Mouse (Mus musculus) MEL (cell line): Measurements from ENCODE around the gene Ugt1a6b. TPM values are rescaled to one million over a fixed set of nuclear protein-coding genes. Genes with fewer than 3 reads are reported as not detected.

ENCODE experiments used
- DNase-seq: peaks from one replicate; pipeline ENCODE4 v3.0.0; 2011; ENCODE audit warnings: low read depth, low spot score
- H3K27ac ChIP-seq: 2 replicates; pipeline ENCODE4 v1.5.1; 2012; ENCODE audit warnings: low read depth, mild to moderate bottlenecking, control low read depth, low read length, moderate library complexity; ENCODE audit not compliant: control insufficient read depth
- H3K27me3 ChIP-seq, 2 experiments: fragments of 150-350 bp in 1 of 2; sonication (generic) in 1 of 2; 2 replicates each; pipeline ENCODE4 v1.6.1; 2012; ENCODE audit warnings: low read length in 2 of 2, mild to moderate bottlenecking in 2 of 2, improper control_type of control experiment in 1 of 2, moderate library complexity in 1 of 2; ENCODE audit not compliant: insufficient read depth in 2 of 2, control insufficient read depth in 1 of 2
- H3K36me3 ChIP-seq, 2 experiments: 2 replicates each; pipeline ENCODE4 v1.6.1; 2012 to 2014; ENCODE audit warnings: low read length in 2 of 2, improper control_type of control experiment in 1 of 2, inconsistent platforms in 1 of 2, mild to moderate bottlenecking in 1 of 2; ENCODE audit not compliant: insufficient read depth in 2 of 2, control insufficient read depth in 1 of 2
- H3K4me1 ChIP-seq, 2 experiments: fragments of 150-350 bp in 1 of 2; sonication (generic) in 1 of 2; 2 replicates each; pipeline ENCODE4 v1.6.1; 2012; ENCODE audit warnings: low read length in 2 of 2, improper control_type of control experiment in 1 of 2, mild to moderate bottlenecking in 1 of 2; ENCODE audit not compliant: insufficient read depth in 2 of 2, control insufficient read depth in 1 of 2
- H3K4me3 ChIP-seq, 2 experiments: fragments of 150-350 bp in 1 of 2; sonication (generic) in 1 of 2; 2 replicates each; pipeline ENCODE4 v1.5.1; 2012; ENCODE audit warnings: low read depth in 2 of 2, low read length in 2 of 2, mild to moderate bottlenecking in 2 of 2, moderate library complexity in 2 of 2, control low read depth in 1 of 2, improper control_type of control experiment in 1 of 2; ENCODE audit not compliant: control insufficient read depth in 1 of 2, insufficient read depth in 1 of 2
- H3K79me2 ChIP-seq: 2 replicates; pipeline ENCODE4 v1.6.1; 2012; ENCODE audit warnings: mild to moderate bottlenecking, low read length, moderate library complexity; ENCODE audit not compliant: control insufficient read depth, poor library complexity, insufficient read depth
- H3K9ac ChIP-seq: 2 replicates; pipeline ENCODE4 v1.6.1; 2012; ENCODE audit warnings: low read depth, mild to moderate bottlenecking, control low read depth, low read length, moderate library complexity; ENCODE audit not compliant: control insufficient read depth, poor library complexity, severe bottlenecking
- H3K9me3 ChIP-seq: fragments of 150-350 bp; sonication (generic); replicated peaks from 2 replicates; pipeline ENCODE4 v1.6.1; 2012; ENCODE audit warnings: mild to moderate bottlenecking, low read length, improper control_type of control experiment, moderate library complexity; ENCODE audit not compliant: insufficient read depth
- BHLHE40 ChIP-seq: IDR thresholded peaks from 2 replicates; pipeline ENCODE4 v1.6.1; 2012; ENCODE audit warnings: low read depth, mild to moderate bottlenecking, inconsistent platforms, low read length, improper control_type of control experiment, borderline replicate concordance
- ELF1 ChIP-seq: IDR thresholded peaks from 2 replicates; pipeline ENCODE4 v1.6.1; 2014; ENCODE audit warnings: low read depth, mild to moderate bottlenecking, inconsistent platforms, low read length, improper control_type of control experiment, moderate library complexity
- EP300 ChIP-seq, 2 experiments: IDR thresholded peaks; 2 replicates each; pipeline ENCODE4 v1.6.1; 2011; ENCODE audit warnings: improper control_type of control experiment in 2 of 2, low read length in 2 of 2, low read depth in 1 of 2, mild to moderate bottlenecking in 1 of 2
- ETS1 ChIP-seq: IDR thresholded peaks from 2 replicates; pipeline ENCODE4 v1.6.1; 2012; ENCODE audit warnings: low read depth, mild to moderate bottlenecking, inconsistent platforms, low read length, improper control_type of control experiment, moderate library complexity
- GATA1 ChIP-seq: IDR thresholded peaks from 2 replicates; pipeline ENCODE4 v1.6.1; 2011; ENCODE audit warnings: low read depth, low read length, improper control_type of control experiment
- JUND ChIP-seq: IDR thresholded peaks from 2 replicates; pipeline ENCODE4 v1.6.1; 2011; ENCODE audit warnings: low read depth, mild to moderate bottlenecking, improper control_type of control experiment, low read length
- KAT2A ChIP-seq: conservative IDR thresholded peaks from 2 replicates; pipeline ENCODE4 v1.6.1; 2012; ENCODE audit warnings: low read depth, low read length, improper control_type of control experiment, inconsistent platforms
- MAFK ChIP-seq: IDR thresholded peaks from 2 replicates; pipeline ENCODE4 v1.6.1; 2011; ENCODE audit warnings: low read depth, mild to moderate bottlenecking, low read length, improper control_type of control experiment, borderline replicate concordance
- MAX ChIP-seq: IDR thresholded peaks from 2 replicates; pipeline ENCODE4 v1.6.1; 2011; ENCODE audit warnings: low read length, improper control_type of control experiment
- MAZ ChIP-seq: IDR thresholded peaks from 2 replicates; pipeline ENCODE4 v1.6.1; 2012; ENCODE audit warnings: low read depth, mild to moderate bottlenecking, inconsistent platforms, low read length, improper control_type of control experiment
- MXI1 ChIP-seq: IDR thresholded peaks from 2 replicates; pipeline ENCODE4 v1.6.1; 2011; ENCODE audit warnings: mild to moderate bottlenecking, low read depth, low read length, improper control_type of control experiment
- MYB ChIP-seq: IDR thresholded peaks from 2 replicates; pipeline ENCODE4 v1.6.1; 2011; ENCODE audit warnings: mild to moderate bottlenecking, low read depth, low read length, improper control_type of control experiment
- MYC ChIP-seq: IDR thresholded peaks from 2 replicates; pipeline ENCODE4 v1.6.1; 2011; ENCODE audit warnings: low read depth, mild to moderate bottlenecking, low read length, improper control_type of control experiment, moderate library complexity
- NELFE ChIP-seq: IDR thresholded peaks from 2 replicates; pipeline ENCODE4 v1.6.1; 2011; ENCODE audit warnings: low read depth, low read length, improper control_type of control experiment
- POLR2A ChIP-seq, 2 experiments: IDR thresholded peaks; 2 replicates each; pipeline ENCODE4 v1.6.1; 2011 to 2012; ENCODE audit warnings: low read length in 2 of 2, mild to moderate bottlenecking in 2 of 2, control low read depth in 1 of 2, improper control_type of control experiment in 1 of 2, low read depth in 1 of 2, moderate library complexity in 1 of 2; ENCODE audit not compliant: control insufficient read depth in 1 of 2, insufficient read depth in 1 of 2, poor library complexity in 1 of 2
- POLR2AphosphoS2 ChIP-seq: IDR thresholded peaks from 2 replicates; pipeline ENCODE4 v1.6.1; 2011; ENCODE audit warnings: low read length, improper control_type of control experiment
- SIN3A ChIP-seq: IDR thresholded peaks from 2 replicates; pipeline ENCODE4 v1.6.1; 2012; ENCODE audit warnings: low read length, improper control_type of control experiment, inconsistent platforms
- TBP ChIP-seq: IDR thresholded peaks from 2 replicates; pipeline ENCODE4 v1.8.0; 2011; ENCODE audit warnings: low read depth, low read length, improper control_type of control experiment
- USF2 ChIP-seq, 2 experiments: IDR thresholded peaks; 2 replicates each; pipeline ENCODE4 v1.6.1; 2011 to 2012; ENCODE audit warnings: improper control_type of control experiment in 2 of 2, low read length in 2 of 2, borderline replicate concordance in 1 of 2, inconsistent platforms in 1 of 2, low read depth in 1 of 2, mild to moderate bottlenecking in 1 of 2; ENCODE audit not compliant: insufficient read depth in 1 of 2
- ZC3H11A ChIP-seq: IDR thresholded peaks from 2 replicates; pipeline ENCODE4 v1.6.1; 2012; ENCODE audit warnings: low read depth, mild to moderate bottlenecking, inconsistent platforms, low read length, improper control_type of control experiment
- ZKSCAN1 ChIP-seq: IDR thresholded peaks from 2 replicates; pipeline ENCODE4 v1.6.1; 2012; ENCODE audit warnings: low read depth, mild to moderate bottlenecking, inconsistent platforms, low read length, improper control_type of control experiment, moderate library complexity
- ZMIZ1 ChIP-seq: IDR thresholded peaks from 2 replicates; pipeline ENCODE4 v1.6.1; 2012; ENCODE audit warnings: low read depth, mild to moderate bottlenecking, inconsistent platforms, low read length, improper control_type of control experiment, moderate library complexity
- polyA plus RNA-seq, 2 experiments: library from polyadenylated mRNA; stranded (reverse) in 1 of 2; unstranded in 1 of 2; fragments of >175 nt in 1 of 2; fragments of >200 nt in 1 of 2; gene quantifications; 2 replicates each; pipeline versions ENCODE4 v1.2.1 to v1.2.4; 2012; ENCODE audit warnings: low replicate concordance in 2 of 2, low read depth in 1 of 2; ENCODE audit not compliant: insufficient read length in 2 of 2, insufficient read depth in 1 of 2, missing spikeins in 1 of 2
- total RNA-seq: library from RNA; depleted of rRNA; stranded (reverse); fragments of 300-350 nt; gene quantifications from 2 replicates; pipeline ENCODE4 v1.2.3, GENCODE M21; 2012

The Ugt1a6b gene
- total and polyA plus RNA-seq, 3 experiments = not detected

- Histone ChIP-seq H3K9ac (no peak overlapping the region), H3K9me3 (no peaks in the 10 kb centered on the region), H3K79me2 (no peaks in the 10 kb centered on the region)
- peak; percentile 4 for DNase-seq
- TF ChIP-seq MAZ (no peak), BHLHE40 (no peak)
- TF ChIP-seq, all 39 proteins: peak for 0
- H3K4me3 ChIP-seq = no peak overlapping the region
- no peaks in the 10 kb centered on the region for H3K4me1 ChIP-seq
- no peak overlapping the region for H3K27ac ChIP-seq
- H3K27me3 ChIP-seq = no peaks in the 10 kb centered on the region
- H3K36me3 ChIP-seq = no peaks in the 10 kb centered on the region
Measured at GRCm38 (mm10) chr1:88217576-88217975, 114.5 kb downstream of the Ugt1a6b start.

GRCm38 (mm10) chr1:88218051-88218450, 115.0 kb downstream of the Ugt1a6b start:
- no peaks in the 10 kb centered on the region for H3K79me2 ChIP-seq
- no peaks in the 10 kb centered on the region for H3K27me3 ChIP-seq
- H3K4me3 ChIP-seq = no peak overlapping the region
- no peaks in the 10 kb centered on the region for H3K9me3 ChIP-seq
- H3K9ac ChIP-seq = no peak overlapping the region
- no peaks in the 10 kb centered on the region for H3K36me3 ChIP-seq
- peak; percentile 6 for DNase-seq
- TF ChIP-seq MAX = no peak
- TF ChIP-seq MYC = no peak
- no peak for TF ChIP-seq POLR2A (IDR thresholded peaks at IDR 0.05; ENCODE audit: control insufficient read depth in 1 of 2, insufficient read depth in 1 of 2, low read depth in 1 of 2, low read length in 2 of 2, poor library complexity in 1 of 2)
- no peak for TF ChIP-seq KAT2A
- TF ChIP-seq ZC3H11A = no peak
- TF ChIP-seq JUND = no peak
- TF ChIP-seq, all 39 proteins: peak for 0
- Histone ChIP-seq H3K4me1 (no peaks in the 10 kb centered on the region), H3K27ac (no peak overlapping the region)

- no peak overlapping the region for H3K27ac ChIP-seq
- no peak overlapping the region for H3K9ac ChIP-seq
- no peaks in the 10 kb centered on the region for H3K4me1 ChIP-seq
- no peaks in the 10 kb centered on the region for H3K36me3 ChIP-seq
- DNase-seq = peak; percentile 3
- H3K9me3 ChIP-seq = no peaks in the 10 kb centered on the region
- H3K79me2 ChIP-seq = no peaks in the 10 kb centered on the region
- H3K27me3 ChIP-seq = no peaks in the 10 kb centered on the region
- H3K4me3 ChIP-seq = no peak overlapping the region
- no peak for TF ChIP-seq NELFE
- TF ChIP-seq MAZ = no peak
- no peak for TF ChIP-seq MAFK
- TF ChIP-seq POLR2A (IDR thresholded peaks at IDR 0.05; ENCODE audit: control insufficient read depth in 1 of 2, insufficient read depth in 1 of 2, low read depth in 1 of 2, low read length in 2 of 2, poor library complexity in 1 of 2) = no peak
- TF ChIP-seq MYB = no peak
- TF ChIP-seq GATA1 = no peak
- no peak for TF ChIP-seq ZKSCAN1
- no peak for TF ChIP-seq ZC3H11A
- TF ChIP-seq EP300 (IDR thresholded peaks at IDR 0.05; ENCODE audit: low read depth in 1 of 2, low read length in 2 of 2) = no peak
- TF ChIP-seq POLR2AphosphoS2 = no peak
- no peak for TF ChIP-seq SIN3A
- no peak for TF ChIP-seq ZMIZ1
- TF ChIP-seq MXI1 = no peak
- TF ChIP-seq MYC = no peak
- TF ChIP-seq MAX = no peak
- no peak for TF ChIP-seq ETS1
- TF ChIP-seq USF2 (IDR thresholded peaks at IDR 0.05; ENCODE audit: borderline replicate concordance in 1 of 2, insufficient read depth in 1 of 2, low read depth in 1 of 2, low read length in 2 of 2) = no peak
- no peak for TF ChIP-seq TBP
- no peak for TF ChIP-seq ELF1
Measured at GRCm38 (mm10) chr1:88218591-88218990, 115.5 kb downstream of the Ugt1a6b start.
